Mouse (Mus musculus) heart, embryonic 14.5 days (tissue): ENCODE measurements around the gene Tmem260. TPM values are rescaled to one million over a fixed set of nuclear protein-coding genes. Genes with fewer than 3 reads are reported as not detected.

ENCODE experiments used
- ATAC-seq: fragments of 200-750 bp; cut with Nextera tagmentation; 2 replicates; pipeline ENCODE4 v1.8.0; 2017; ENCODE audit warnings: low read depth, moderate TSS enrichment; ENCODE audit not compliant: insufficient number of reproducible peaks, insufficient read depth, low FRiP score
- H3K27ac ChIP-seq, 2 experiments: fragments of 200-500 bp in 1 of 2; fragments of 300-500 bp in 1 of 2; sonication (generic) in 1 of 2; replicated peaks in 1 of 2; 2 replicates each; pipeline ENCODE4 v1.5.1; 2012 to 2014; ENCODE audit warnings: low read depth in 2 of 2, low read length in 2 of 2, control low read depth in 1 of 2, mild to moderate bottlenecking in 1 of 2, mixed read lengths in 1 of 2; ENCODE audit not compliant: control insufficient read depth in 1 of 2, insufficient read depth in 1 of 2
- H3K27me3 ChIP-seq: fragments of 300-500 bp; sonication (generic); 2 replicates; pipeline ENCODE4 v1.6.1; 2014; ENCODE audit warnings: mild to moderate bottlenecking, low read length, control low read depth; ENCODE audit not compliant: control insufficient read depth, insufficient read depth
- H3K36me3 ChIP-seq: fragments of 300-500 bp; sonication (generic); 2 replicates; pipeline ENCODE4 v1.6.1; 2014; ENCODE audit warnings: mild to moderate bottlenecking, control low read depth, low read length, mixed read lengths; ENCODE audit not compliant: control insufficient read depth, insufficient read depth
- H3K4me1 ChIP-seq, 2 experiments: fragments of 200-500 bp in 1 of 2; fragments of 300-500 bp in 1 of 2; sonication (generic) in 1 of 2; 2 replicates each; pipeline ENCODE4 v1.6.1; 2012 to 2014; ENCODE audit warnings: low read length in 2 of 2, control low read depth in 1 of 2, mixed read lengths in 1 of 2; ENCODE audit not compliant: control insufficient read depth in 2 of 2, insufficient read depth in 2 of 2
- H3K4me2 ChIP-seq: fragments of 300-500 bp; sonication (generic); 2 replicates; pipeline ENCODE4 v1.6.1; 2014; ENCODE audit warnings: mild to moderate bottlenecking, low read length
- H3K4me3 ChIP-seq, 2 experiments: fragments of 200-500 bp in 1 of 2; fragments of 300-500 bp in 1 of 2; sonication (generic) in 1 of 2; 2 replicates each; pipeline ENCODE4 v1.5.1; 2012 to 2014; ENCODE audit warnings: low read length in 2 of 2, mild to moderate bottlenecking in 2 of 2, control low read depth in 1 of 2, low read depth in 1 of 2, moderate library complexity in 1 of 2; ENCODE audit not compliant: control insufficient read depth in 1 of 2, insufficient read depth in 1 of 2
- H3K9ac ChIP-seq: fragments of 300-500 bp; sonication (generic); 2 replicates; pipeline ENCODE4 v1.6.1; 2014; ENCODE audit warnings: mild to moderate bottlenecking, low read length
- H3K9me3 ChIP-seq: fragments of 300-500 bp; sonication (generic); 2 replicates; pipeline ENCODE4 v1.6.1; 2016; ENCODE audit warnings: low read length, control low read depth; ENCODE audit not compliant: control insufficient read depth
- WGBS: fragments of 180-500 bp; shearing (Covaris S2); extraction: QIAGEN DNeasy Blood & Tissue Kit; methylation state at CpG from one replicate; pipeline ENCODE4 v1.1.7; 2014; 5-methylcytosine and 5-hydroxymethylcytosine counted together
- polyA plus RNA-seq: library from polyadenylated mRNA; unstranded; fragments of >200 nt; fragmentation: Nextera tagmentation; extraction: Ambion mirVana; gene quantifications from 2 replicates; pipeline ENCODE4 v1.2.1, GENCODE M21; 2014

Gene Tmem260
- polyA plus RNA-seq, 1 experiment from 2014 or later = 14.6 TPM

GRCm38 (mm10) chr14:48524135-48524534, 78.2 kb downstream of the Tmem260 start:
- 44% methylated on average over 9 of the region's 9 CpGs for WGBS
- no peak overlapping the region for H3K27ac ChIP-seq
- H3K4me3 ChIP-seq = no peak overlapping the region
- no peak overlapping the region for H3K4me2 ChIP-seq
- no peak overlapping the region for H3K9ac ChIP-seq
- H3K36me3 ChIP-seq = no peaks in the 10 kb centered on the region
- H3K27me3 ChIP-seq = no peaks in the 10 kb centered on the region
- ATAC-seq = no peak
- no peaks in the 10 kb centered on the region for H3K4me1 ChIP-seq
- H3K9me3 ChIP-seq = no peaks in the 10 kb centered on the region

GRCm38 (mm10) chr14:48525055-48525454, 79.1 kb downstream of the Tmem260 start:
- Histone ChIP-seq H3K27ac (no peak overlapping the region), H3K36me3 (no peaks in the 10 kb centered on the region), H3K4me2 (no peak overlapping the region), H3K9me3 (no peaks in the 10 kb centered on the region), H3K9ac (no peak overlapping the region), H3K4me1 (no peaks in the 10 kb centered on the region), H3K27me3 (no peaks in the 10 kb centered on the region), H3K4me3 (no peak overlapping the region)
- WGBS = 58% methylated on average over 6 of the region's 6 CpGs
- no peak for ATAC-seq

- Histone ChIP-seq H3K4me3 (no peak overlapping the region), H3K4me1 (no peaks in the 10 kb centered on the region), H3K36me3 (no peaks in the 10 kb centered on the region), H3K9ac (no peak overlapping the region), H3K9me3 (no peaks in the 10 kb centered on the region), H3K27me3 (no peaks in the 10 kb centered on the region), H3K4me2 (no peak overlapping the region), H3K27ac (no peak overlapping the region)
- WGBS = 48% methylated on average over 10 of the region's 10 CpGs
- ATAC-seq = no peak
Measured at GRCm38 (mm10) chr14:48530629-48531028, 84.7 kb downstream of the Tmem260 start.

- Histone ChIP-seq H3K4me3 (no peak overlapping the region), H3K4me2 (no peak overlapping the region), H3K4me1 (no peaks in the 10 kb centered on the region), H3K27me3 (peaks cover 6% of the 10 kb centered on the region), H3K9me3 (no peaks in the 10 kb centered on the region), H3K9ac (no peak overlapping the region), H3K27ac (no peak overlapping the region), H3K36me3 (no peaks in the 10 kb centered on the region)
- no peak for ATAC-seq
- 59% methylated on average over 14 of the region's 14 CpGs for WGBS
Measured at GRCm38 (mm10) chr14:48537795-48538766, 92.2 kb downstream of the Tmem260 start.

GRCm38 (mm10) chr14:48545166-48545565, 99.2 kb downstream of the Tmem260 start:
- ATAC-seq = no peak

GRCm38 (mm10) chr14:48546009-48546408, 100.1 kb downstream of the Tmem260 start:
- no peaks in the 10 kb centered on the region for H3K36me3 ChIP-seq
- H3K4me2 ChIP-seq = no peak overlapping the region
- peaks cover under 1% of the 10 kb centered on the region for H3K27me3 ChIP-seq
- WGBS = 93% methylated on average over 3 of the region's 3 CpGs
- no peaks in the 10 kb centered on the region for H3K9me3 ChIP-seq
- no peaks in the 10 kb centered on the region for H3K4me1 ChIP-seq
- H3K27ac ChIP-seq = no peak overlapping the region
- no peak overlapping the region for H3K4me3 ChIP-seq
- ATAC-seq = no peak
- no peak overlapping the region for H3K9ac ChIP-seq

More at GRCm38 (mm10) chr14:48545166-48545565, 99.2 kb downstream of the Tmem260 start:
- Histone ChIP-seq H3K27ac (no peak overlapping the region), H3K9ac (no peak overlapping the region), H3K4me1 (no peaks in the 10 kb centered on the region), H3K36me3 (no peaks in the 10 kb centered on the region), H3K27me3 (peaks cover 6% of the 10 kb centered on the region), H3K9me3 (no peaks in the 10 kb centered on the region), H3K4me3 (no peak overlapping the region), H3K4me2 (no peak overlapping the region)
- WGBS = 79% methylated on average over 10 of the region's 10 CpGs

GRCm38 (mm10) chr14:48549703-48550102, 103.8 kb downstream of the Tmem260 start:
- ATAC-seq = no peak
- Histone ChIP-seq H3K36me3 (no peaks in the 10 kb centered on the region), H3K4me3 (no peak overlapping the region), H3K4me2 (no peak overlapping the region), H3K9ac (no peak overlapping the region), H3K27me3 (no peaks in the 10 kb centered on the region), H3K4me1 (no peaks in the 10 kb centered on the region), H3K9me3 (no peaks in the 10 kb centered on the region), H3K27ac (no peak overlapping the region)
- 72% methylated on average over 7 of the region's 7 CpGs for WGBS
